Mouse (Mus musculus) heart, adult 2 months (tissue): ENCODE measurements around the gene Pde1a.

Experiments used
- CTCF ChIP-seq: fragments of 200-600 bp; IDR thresholded peaks from 2 replicates; pipeline ENCODE4 v1.8.1; 2022; ENCODE audit warnings: antibody characterized with exemption, mild to moderate bottlenecking, moderate library complexity
- EP300 ChIP-seq: fragments of 200-500 bp; IDR thresholded peaks from 2 replicates; pipeline ENCODE4 v1.6.1; 2011; ENCODE audit warnings: low read depth, low read length, control low read depth; ENCODE audit not compliant: insufficient read depth
- POLR2A ChIP-seq: fragments of 200-500 bp; IDR thresholded peaks from 2 replicates; pipeline ENCODE4 v1.6.1; 2011; ENCODE audit warnings: mild to moderate bottlenecking, low read depth, low read length, control low read depth; ENCODE audit not compliant: insufficient read depth

DNA sequence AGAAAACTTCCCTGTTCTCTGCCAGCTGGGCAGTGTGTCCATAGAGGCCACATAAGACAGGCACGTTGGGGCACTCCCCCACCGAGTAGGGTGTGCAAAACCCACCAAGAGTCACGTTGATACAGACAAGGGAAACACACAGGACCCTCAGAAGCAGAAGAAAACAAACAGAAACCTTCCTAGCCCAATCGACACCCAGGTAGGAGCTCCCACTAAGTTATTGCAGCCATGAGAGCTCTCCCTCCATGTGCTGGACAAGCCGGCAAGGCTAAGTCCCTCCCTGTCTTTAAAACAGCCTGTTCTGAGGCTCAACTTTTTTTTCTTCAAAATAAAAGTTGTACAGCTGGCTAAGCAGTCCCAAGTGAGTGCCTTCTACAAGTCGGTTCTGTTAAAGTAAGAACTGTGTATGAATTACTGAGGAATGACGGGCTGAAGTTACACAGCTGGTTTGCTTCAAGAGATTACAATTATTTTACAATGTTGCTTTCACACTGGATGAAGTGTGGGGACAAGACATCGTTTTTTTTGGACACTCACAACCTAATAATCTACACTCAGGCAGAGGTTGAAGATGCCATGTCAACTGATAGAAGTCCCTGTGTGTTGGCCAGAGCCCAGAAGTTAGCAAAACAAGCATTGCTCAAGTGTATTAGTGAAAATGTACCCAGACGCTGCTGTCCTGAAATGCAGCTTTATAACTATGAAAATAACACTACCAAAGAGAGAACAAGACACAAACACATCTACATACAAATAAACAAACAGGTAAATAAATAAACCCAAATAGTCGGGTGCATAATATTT lies 90.4 kb downstream of the Pde1a start:
- TF ChIP-seq CTCF (no peak), POLR2A (peak; percentile 60), EP300 (no peak)
